13 mouse cellular contexts compared by ENCODE assay signal in the genomic region with DNA sequence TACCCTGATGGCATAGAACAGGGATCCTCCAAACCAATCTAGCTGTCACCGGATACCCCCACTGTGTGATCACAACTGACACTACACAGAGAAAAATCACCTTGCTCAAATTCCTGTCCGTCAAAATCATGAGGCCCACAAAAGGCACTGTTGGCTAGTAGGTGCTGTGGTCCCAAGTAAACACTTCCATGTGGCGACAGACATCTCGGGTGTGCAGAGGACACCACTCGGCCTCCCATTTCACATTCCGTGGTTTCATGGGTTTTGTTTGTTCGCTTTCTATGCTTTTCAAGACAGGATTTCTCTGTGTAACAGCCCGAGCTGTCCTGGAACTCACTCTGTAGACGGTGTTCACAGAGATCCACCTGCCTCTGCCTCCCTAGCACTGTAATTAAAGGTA.
"Had no signal": no experiment of that assay in that cellular context is flagged by ENCODE, and none has a peak within 500 bp of the region (broad histone marks: within the 10 kb centered on the region; RNA-seq: fewer than 3 reads in every experiment).

No protein-coding gene starts in this region.

- ATAC-seq: liver, embryonic 12.5 days; midbrain, embryonic 15.5 days had no signal

- H3K36me3 ChIP-seq: limb, embryonic 15.5 days; liver, embryonic 12.5 days; midbrain, embryonic 10.5 days; midbrain, embryonic 15.5 days; stomach, embryonic 15.5 days had no signal

- H3K4me1 ChIP-seq: liver, embryonic 12.5 days; midbrain, embryonic 15.5 days; stomach, embryonic 15.5 days had no signal

- H3K9ac ChIP-seq: limb, embryonic 15.5 days; liver, embryonic 12.5 days; lung, embryonic 14.5 days; midbrain, embryonic 15.5 days; stomach, embryonic 15.5 days had no signal

- H3K4me3 ChIP-seq: limb, embryonic 15.5 days; liver, embryonic 12.5 days; midbrain, embryonic 10.5 days; midbrain, embryonic 15.5 days; stomach, embryonic 15.5 days had no signal

- H3K27me3 ChIP-seq: limb, embryonic 15.5 days; liver, embryonic 12.5 days; midbrain, embryonic 15.5 days; stomach, embryonic 15.5 days had no signal

- DNase-seq: kidney, postnatal 25 days; layer of hippocampus, adult 9-11 months; layer of hippocampus, postnatal 36 days; lung, embryonic 14.5 days; lung, postnatal 4 days; right cerebral cortex, postnatal 14 days; thymus, adult 2 months; thymus, postnatal 25 days had no signal

- H3K4me2 ChIP-seq: limb, embryonic 15.5 days; liver, embryonic 12.5 days; lung, embryonic 14.5 days; midbrain, embryonic 15.5 days; stomach, embryonic 15.5 days had no signal

- H3K9me3 ChIP-seq: limb, embryonic 15.5 days; liver, embryonic 12.5 days; midbrain, embryonic 10.5 days; midbrain, embryonic 15.5 days; stomach, embryonic 15.5 days had no signal

- H3K27ac ChIP-seq: limb, embryonic 15.5 days; liver, embryonic 12.5 days; midbrain, embryonic 10.5 days; midbrain, embryonic 15.5 days; stomach, embryonic 15.5 days had no signal
